Mouse (Mus musculus) v-Abl transformed pro-B cells (cell line): ENCODE results near the gene Khsrp.

Experiments
- in situ Hi-C, 2 experiments: fragments of 400-800 bp; cut with MboI; formaldehyde crosslinking; loops; one replicate each; pipeline ENCODE4 v1.15.1; 2025; ENCODE audit not compliant: unreplicated experiment in 2 of 2

Khsrp gene

DNA sequence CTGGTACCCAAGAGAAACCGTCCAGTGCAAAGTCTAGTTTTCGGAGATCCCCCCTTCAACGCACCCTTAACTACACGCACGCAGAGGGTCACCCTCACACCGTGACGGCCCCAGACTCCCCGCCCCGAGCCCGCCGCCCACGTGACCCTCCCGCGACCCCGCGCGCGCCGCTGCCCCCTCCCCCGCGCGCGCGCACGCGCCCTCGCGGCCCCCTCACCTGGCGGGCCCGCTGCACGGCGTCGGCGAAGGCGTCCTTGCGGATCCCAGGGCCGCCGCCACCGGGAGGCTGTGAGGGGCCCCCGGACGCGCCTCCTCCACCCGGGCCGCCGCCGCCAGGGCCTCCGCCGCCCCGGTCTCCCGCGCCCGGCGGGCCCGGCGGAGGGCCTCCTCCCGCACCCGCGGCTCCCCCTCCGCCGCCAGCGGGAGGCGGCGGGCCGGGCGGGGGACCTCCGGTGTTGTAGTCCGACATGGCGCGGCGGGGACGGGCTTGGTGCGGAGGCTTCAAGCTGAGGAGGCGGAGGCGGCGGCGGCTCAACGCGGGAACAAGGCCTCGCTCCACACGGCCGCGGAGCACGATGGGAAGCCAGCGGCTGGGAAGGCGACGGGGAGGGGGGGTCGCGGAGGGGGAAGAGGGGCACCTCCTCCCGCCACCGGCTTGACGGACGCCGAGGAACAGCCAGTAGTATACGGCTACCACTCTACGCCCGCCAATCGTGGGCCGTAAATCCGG lies at the start of gene Khsrp:
Gene Khsrp (minus strand): TSS at position 592 of the 730 bp plus-strand sequence.
- in situ Hi-C loops: no loop called here

DNA sequence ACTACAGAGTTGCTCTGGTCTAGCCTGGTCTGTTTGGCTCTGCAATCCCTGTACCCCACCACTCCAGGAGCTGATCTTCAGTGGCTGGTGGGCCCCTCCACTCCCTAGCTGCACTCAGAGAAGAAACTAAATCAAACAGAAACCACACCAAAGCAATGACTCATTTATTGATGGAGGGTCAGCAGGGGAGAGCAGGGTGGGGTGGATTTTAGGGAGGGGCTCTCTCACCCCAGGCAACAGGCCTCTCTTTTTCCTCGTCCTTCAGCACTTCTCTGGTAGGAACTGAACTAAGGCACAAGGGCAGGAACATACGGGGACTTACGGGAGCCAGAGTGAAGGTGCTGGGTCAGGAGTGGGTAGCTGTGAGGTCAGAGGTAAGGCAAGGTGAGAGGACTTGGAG lies 48.6 kb upstream of the Khsrp start:
- in situ Hi-C loops: loop anchor here in 1 of 2 experiments (5.0 kb wide), 1 partner anchor 83 kb away; the partner anchor contains the start of gene Alkbh7

- in situ Hi-C loops: loop anchor here in 1 of 2 experiments (5.0 kb wide), 1 partner anchor 81 kb away; the partner anchor contains the start of gene Alkbh7
Measured at GRCm38 (mm10) chr17:57078336-57078735, 47.0 kb upstream of the Khsrp start, which contains the start of gene Dennd1c. Gene Dennd1c (minus strand): TSS chr17:57078514.

DNA sequence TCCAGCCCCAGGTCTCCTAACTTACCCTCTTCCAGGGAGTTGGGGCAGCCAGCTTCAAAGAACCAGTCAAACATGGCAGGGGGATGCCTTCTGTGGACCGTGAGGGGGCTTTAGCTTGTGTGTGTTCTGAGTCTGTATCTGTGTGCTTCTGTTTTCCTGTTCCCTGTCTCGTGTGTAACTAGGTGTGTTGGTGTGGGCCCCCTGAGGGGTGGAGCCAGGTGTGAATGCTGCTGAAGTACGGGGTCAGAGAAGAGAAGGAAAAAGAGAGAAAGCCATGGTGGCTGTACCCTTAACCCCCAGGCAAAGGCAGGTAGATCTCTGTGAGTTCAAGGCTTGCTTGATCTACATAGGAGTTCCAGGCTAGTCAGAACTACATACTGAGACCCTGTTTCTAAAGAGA lies 45.6 kb upstream of the Khsrp start:
- in situ Hi-C loops: loop anchor here in 1 of 2 experiments (5.0 kb wide), 1 partner anchor 80 kb away; the partner anchor contains the start of gene Alkbh7

- in situ Hi-C loops: no loop called here
Measured at GRCm38 (mm10) chr17:57070699-57071098, 39.4 kb upstream of the Khsrp start.

DNA sequence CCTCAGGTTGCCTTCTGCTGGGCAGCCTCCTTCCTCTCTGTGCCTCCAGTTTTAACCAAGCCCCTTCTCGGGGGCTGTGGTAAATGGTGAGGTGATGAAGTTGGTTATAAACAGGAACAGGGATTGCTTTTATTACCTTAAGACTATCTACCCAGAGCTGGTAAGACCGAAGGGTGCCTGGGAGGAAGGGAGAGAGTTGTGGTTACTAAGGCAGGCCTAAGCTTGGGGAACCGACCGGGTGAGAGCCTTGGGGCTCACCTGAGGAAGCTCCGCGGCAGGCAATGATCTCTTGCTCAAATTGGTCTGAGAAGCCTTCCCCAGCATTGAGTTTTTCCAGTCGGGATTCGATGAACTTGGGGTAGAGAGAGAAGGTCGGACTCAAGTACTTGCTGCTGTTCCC lies 39.0 kb upstream of the Khsrp start:
- in situ Hi-C loops: no loop called here

DNA sequence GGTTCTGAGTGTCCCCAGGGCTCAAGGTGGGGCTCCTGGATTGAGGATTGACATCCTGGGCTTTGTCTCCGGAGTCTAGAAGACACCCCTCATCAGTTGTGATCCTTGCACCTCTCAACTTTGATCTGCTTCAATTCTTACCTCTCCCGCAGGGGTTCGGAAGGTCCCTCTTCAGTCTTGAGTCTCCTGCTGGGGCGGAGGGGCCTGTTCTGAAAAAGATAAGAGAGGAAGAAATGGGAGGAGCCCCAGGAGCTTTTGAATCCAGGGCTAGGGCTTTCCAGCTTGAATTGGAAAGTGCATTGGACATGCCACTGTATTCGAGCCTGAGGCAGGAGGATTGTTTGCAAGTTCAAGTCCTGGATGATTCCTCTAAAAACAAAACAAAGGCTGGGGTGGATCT lies 35.6 kb upstream of the Khsrp start:
- in situ Hi-C loops: loop anchor here (10.0 kb wide), 1 partner anchor 232 kb away; the partner anchor contains the start of gene Rfx2 (in 2 of the 2)

GRCm38 (mm10) chr17:57063031-57063430 lies 31.7 kb upstream of the Khsrp start:
- in situ Hi-C loops: loop anchor here (10.0 kb wide), 1 partner anchor 228 kb away; the partner anchor contains the start of gene Rfx2 (in 2 of the 2)

DNA sequence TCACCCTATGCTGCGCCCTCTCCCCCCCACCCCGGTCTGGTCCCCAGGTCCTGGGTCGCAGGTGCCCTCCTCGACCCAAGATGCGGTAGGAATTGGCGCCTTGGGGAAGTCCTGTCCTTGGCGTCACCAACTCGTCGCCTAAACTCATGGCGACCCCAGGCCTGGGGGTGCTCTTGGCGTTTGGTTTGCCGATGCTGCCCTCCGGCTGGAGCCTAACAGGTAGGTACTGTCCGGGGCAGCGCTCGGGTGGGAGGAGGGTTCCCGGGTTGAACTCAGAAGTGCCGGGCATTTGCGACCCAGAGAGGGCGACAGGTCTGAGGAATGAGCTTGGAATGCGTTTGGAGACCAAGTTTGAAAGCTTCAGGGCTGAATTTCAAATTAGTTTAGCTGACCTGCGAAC lies 31.2 kb upstream of the Khsrp start:
- in situ Hi-C loops: loop anchor here (10.0 kb wide), 1 partner anchor 228 kb away; the partner anchor contains the start of gene Rfx2 (in 2 of the 2)

GRCm38 (mm10) chr17:57062011-57062521 lies 30.7 kb upstream of the Khsrp start:
- in situ Hi-C loops: loop anchor here (10.0 kb wide), 1 partner anchor 227 kb away; the partner anchor contains the start of gene Rfx2 (in 2 of the 2)

DNA sequence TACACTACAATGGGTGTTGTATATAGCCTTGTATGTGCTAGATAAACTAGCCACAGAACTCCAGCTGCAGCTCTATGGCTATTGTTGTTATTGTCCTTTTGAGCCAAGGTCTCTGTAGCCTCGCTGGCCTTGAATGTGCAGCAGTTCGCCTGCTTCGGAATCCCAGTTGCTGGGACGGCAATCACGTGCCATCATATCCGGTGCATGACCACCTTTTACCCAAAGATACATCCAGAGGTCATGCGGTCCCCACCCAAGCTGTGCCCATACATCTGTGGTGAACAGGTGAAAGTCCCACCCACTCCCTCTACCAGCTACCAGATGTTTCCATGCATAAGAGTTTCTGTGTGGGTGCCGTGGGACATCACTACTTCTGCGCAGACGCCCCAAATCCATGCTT lies 29.7 kb upstream of the Khsrp start:
- in situ Hi-C loops: loop anchor here (10.0 kb wide), 1 partner anchor 226 kb away; the partner anchor contains the start of gene Rfx2 (in 2 of the 2)

GRCm38 (mm10) chr17:57060231-57060801 lies 29.0 kb upstream of the Khsrp start:
- in situ Hi-C loops: loop anchor here (10.0 kb wide), 1 partner anchor 226 kb away; the partner anchor contains the start of gene Rfx2 (in 2 of the 2)

DNA sequence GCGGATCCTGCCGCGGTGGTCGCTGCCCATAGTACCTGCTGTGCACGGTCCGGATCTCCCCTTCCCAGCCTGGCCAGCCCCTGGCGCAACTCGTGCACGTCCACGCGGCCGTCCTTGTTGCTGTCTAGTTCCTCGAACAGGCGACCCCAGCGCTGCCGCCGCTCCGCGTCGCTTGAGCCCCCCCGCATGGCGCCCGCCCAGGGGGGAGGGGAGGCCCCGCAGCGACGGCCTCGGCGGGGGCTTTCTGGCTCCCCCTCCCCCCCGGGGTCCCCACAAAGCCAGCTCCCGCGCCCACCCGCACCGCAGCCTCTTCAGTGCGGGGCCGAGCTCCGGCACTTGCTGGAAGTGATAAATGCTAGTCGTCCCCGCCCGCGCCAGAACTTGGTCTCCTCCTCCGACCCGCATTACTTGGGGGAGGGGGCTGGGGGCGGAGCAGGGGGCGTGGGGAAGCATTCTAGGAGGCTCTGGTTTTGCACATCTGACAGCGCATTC lies 28.2 kb upstream of the Khsrp start, which contains the start of gene Slc25a23:
Gene Slc25a23 (minus strand): TSS at position 378 of the 492 bp plus-strand sequence.
- in situ Hi-C loops: no loop called here

GRCm38 (mm10) chr17:57058891-57059485 lies 27.7 kb upstream of the Khsrp start, which contains the start of gene Crb3:
Gene Crb3 (plus strand): TSS chr17:57059105.
- in situ Hi-C loops: no loop called here

DNA sequence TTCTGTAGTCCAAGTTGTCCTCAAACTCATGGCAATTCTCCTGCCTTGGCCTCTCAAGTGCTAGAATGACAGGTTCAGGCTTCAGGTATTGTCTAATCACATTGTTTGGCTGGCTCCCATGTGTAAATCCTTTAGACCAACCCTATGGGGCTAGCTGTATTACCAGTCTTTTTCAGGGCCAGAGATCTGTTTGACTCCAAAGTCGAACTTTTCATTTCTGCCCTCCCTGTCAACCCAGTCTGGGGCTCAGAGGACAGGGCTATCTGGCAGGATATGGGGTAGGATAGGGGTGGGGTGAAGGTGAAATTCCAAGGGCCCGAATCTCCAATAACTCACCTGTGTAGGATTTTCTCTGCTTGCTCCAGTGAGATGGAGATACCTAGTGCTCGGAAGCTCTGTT lies 24.9 kb upstream of the Khsrp start:
- in situ Hi-C loops: no loop called here

DNA sequence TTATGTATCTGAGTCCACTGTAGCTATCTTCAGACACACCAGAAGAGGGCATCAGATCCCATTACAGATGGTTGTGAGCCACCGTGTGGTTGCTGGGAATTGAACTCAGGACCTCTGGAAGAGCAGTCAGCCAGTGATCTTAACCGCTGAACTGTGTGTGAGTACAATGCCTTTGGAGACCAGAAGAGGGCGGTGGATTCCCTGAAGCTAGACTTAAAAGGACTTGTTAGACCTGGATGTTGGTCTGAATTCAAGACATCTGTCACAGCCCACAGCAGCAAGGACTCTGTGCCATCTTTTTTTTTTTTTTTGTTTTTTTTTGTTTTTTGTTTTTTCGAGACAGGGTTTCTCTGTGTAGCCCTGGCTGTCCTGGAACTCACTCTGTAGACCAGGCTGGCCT lies 20.4 kb upstream of the Khsrp start:
- in situ Hi-C loops: loop anchor here (5.0 kb wide), 2 partner anchors 46 to 116 kb away; no protein-coding TSS in a partner anchor

GRCm38 (mm10) chr17:57048816-57049215 lies 17.5 kb upstream of the Khsrp start:
- in situ Hi-C loops: no loop called here

DNA sequence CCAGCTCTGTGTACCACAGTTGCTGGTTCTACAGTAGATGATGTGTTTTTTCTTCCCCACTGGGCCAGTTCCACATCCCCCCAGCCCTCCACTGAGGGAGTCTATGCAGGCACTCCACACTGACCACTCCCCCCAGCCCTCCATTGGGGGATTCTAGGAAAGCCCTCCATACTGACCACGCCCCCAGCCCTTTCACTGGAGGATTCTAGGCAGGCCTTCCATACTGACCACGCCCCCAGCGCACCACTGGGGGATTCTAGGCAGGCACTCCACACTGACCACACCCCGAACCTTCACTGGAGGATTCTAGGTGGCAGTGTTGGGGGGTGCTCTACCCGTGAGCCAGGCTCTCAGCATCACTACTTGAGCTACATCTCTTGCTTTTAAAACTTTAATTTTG lies 16.1 kb upstream of the Khsrp start:
- in situ Hi-C loops: no loop called here

GRCm38 (mm10) chr17:57041554-57041953 lies 10.2 kb upstream of the Khsrp start, which contains the start of gene Slc25a41:
Gene Slc25a41 (minus strand): TSS chr17:57041654.
- in situ Hi-C loops: no loop called here

DNA sequence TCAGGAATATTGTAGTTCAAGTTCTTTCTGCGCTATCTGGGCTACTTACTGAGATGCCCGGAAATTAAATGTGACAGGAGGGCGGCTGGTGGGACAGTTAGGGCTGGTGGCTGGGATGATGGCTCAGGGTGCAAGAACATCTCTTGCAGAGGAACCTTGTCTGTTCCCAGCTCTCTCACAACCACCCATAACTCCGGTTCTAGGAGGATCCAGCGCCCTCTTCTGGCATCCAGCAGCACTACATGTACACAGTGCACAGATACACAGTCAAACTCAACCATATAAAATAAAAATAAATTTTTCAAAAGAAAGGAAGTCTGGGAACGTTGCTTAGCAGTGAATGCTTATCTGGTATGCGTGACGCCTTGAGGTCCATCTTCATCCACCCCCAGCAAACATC lies 7.7 kb upstream of the Khsrp start:
- in situ Hi-C loops: no loop called here
